Mouse (Mus musculus) cerebellum, adult 2 months (tissue): ENCODE data around the gene Dennd2a. TPM values are rescaled to one million over a fixed set of nuclear protein-coding genes. Genes with fewer than 3 reads are reported as not detected.
A peak's percentile ranks its signal among the peaks of the same experiment; 100 is the strongest.

Experiments
- DNase-seq, 2 experiments: peaks; one replicate each; pipeline ENCODE4 v3.0.0; 2021
- H3K27ac ChIP-seq: fragments of 200-500 bp; 2 replicates; pipeline ENCODE4 v1.5.1; 2012; ENCODE audit warnings: low read length, control low read depth, inconsistent platforms; ENCODE audit not compliant: insufficient read depth
- H3K27me3 ChIP-seq: fragments of 200-500 bp; 2 replicates; pipeline ENCODE4 v1.6.1; 2012; ENCODE audit warnings: inconsistent platforms, mild to moderate bottlenecking, low read length, moderate library complexity; ENCODE audit not compliant: control insufficient read depth, insufficient read depth
- H3K4me1 ChIP-seq: fragments of 200-500 bp; 2 replicates; pipeline ENCODE4 v1.6.1; 2011; ENCODE audit warnings: low read length; ENCODE audit not compliant: control insufficient read depth, insufficient read depth
- H3K4me3 ChIP-seq: fragments of 200-500 bp; replicated peaks from 2 replicates; pipeline ENCODE3; 2011; ENCODE audit warnings: mild to moderate bottlenecking, low read depth, low read length, control low read depth; ENCODE audit not compliant: insufficient read depth
- CTCF ChIP-seq: fragments of 200-500 bp; IDR thresholded peaks from 2 replicates; pipeline ENCODE4 v1.5.1; 2011; ENCODE audit warnings: low read depth, mild to moderate bottlenecking, control low read depth, low read length, moderate library complexity, borderline replicate concordance; ENCODE audit not compliant: insufficient read depth
- POLR2A ChIP-seq: fragments of 200-500 bp; IDR thresholded peaks from 2 replicates; pipeline ENCODE4 v1.6.1; 2011; ENCODE audit warnings: low read length, control low read depth, borderline replicate concordance; ENCODE audit not compliant: insufficient read depth
- WGBS: fragments of 180-500 bp; shearing (Covaris S2); methylation state at CpG from one replicate; pipeline ENCODE4 v1.1.7; 2018; 5-methylcytosine and 5-hydroxymethylcytosine counted together
- polyA plus RNA-seq: library from polyadenylated mRNA; depleted of rRNA; stranded (reverse); fragments of >200 nt; gene quantifications from 2 replicates; pipeline ENCODE4 v1.2.3, GENCODE M21; 2012; rRNA removed

Gene Dennd2a
- polyA plus RNA-seq, 1 experiment, result 12.3 TPM

DNA sequence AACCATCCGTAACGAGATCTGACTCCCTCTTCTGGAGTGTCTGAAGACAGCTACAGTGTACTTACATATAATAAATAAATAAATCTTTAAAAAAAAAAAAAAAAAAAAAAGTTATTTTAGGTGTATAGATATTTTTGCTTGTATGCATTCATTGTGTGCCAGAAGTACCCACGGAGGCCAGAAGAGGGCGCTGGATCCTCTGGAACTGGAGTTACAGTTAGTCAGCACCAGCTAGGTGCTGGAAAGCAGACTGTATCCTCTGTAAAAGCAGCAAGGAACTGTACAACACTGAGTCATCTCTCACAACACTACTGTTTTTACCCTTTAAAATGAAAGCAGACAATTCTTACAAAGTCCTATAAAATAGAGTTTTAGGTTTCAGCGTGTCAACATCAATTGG lies 141.9 kb downstream of the Dennd2a start:
- TF ChIP-seq POLR2A (no peak), CTCF (peak; percentile 61; the same call in 1 of the 2 replicates)
- Histone ChIP-seq H3K4me3 (no peak overlapping the region), H3K27me3 (no peaks in the 10 kb centered on the region), H3K27ac (no peak overlapping the region), H3K4me1 (no peaks in the 10 kb centered on the region)
- 43% methylated on average over 3 of the region's 5 CpGs for WGBS
- peak; percentile 60 to 74 for DNase-seq

DNA sequence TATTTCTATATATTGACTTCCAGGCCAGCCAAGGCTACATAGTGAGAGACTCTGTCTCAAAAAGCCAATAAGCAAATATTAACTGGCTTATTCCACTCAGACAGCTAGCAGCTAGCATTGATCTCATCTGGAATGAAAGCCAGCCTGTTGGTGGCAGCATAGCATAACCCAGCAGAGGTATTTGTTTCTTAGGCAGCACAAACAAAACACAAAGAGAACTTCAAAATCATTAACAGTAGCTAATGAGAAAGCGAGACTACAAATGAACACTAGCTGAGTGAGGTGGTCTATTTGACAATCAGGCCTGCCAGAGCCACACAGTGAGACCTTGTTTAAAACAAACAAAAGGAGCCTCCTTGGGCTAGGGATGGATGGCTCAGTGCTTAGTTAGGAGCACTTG lies 143.6 kb downstream of the Dennd2a start:
- TF ChIP-seq CTCF (no peak), POLR2A (no peak)
- Histone ChIP-seq H3K4me1 (no peaks in the 10 kb centered on the region), H3K27ac (no peak overlapping the region), H3K4me3 (no peak overlapping the region), H3K27me3 (no peaks in the 10 kb centered on the region)
- 86% methylated on average over 1 of the region's 1 CpGs for WGBS
- DNase-seq, result no peak

Other genes with a start within 250 kb of the Dennd2a start
- 26.2 and 27.8 TPM in 2 replicates for gene Slc37a3, start 180.2 kb downstream of the Dennd2a start, polyA plus RNA-seq
- gene Rab19, start 176.7 kb downstream of the Dennd2a start, polyA plus RNA-seq, result 0.15 and 0.21 TPM in 2 replicates
- 137 and 139 TPM in 2 replicates for gene Mkrn1, start 137.4 kb downstream of the Dennd2a start, polyA plus RNA-seq
- 30.2 and 33.2 TPM in 2 replicates for gene Adck2, start 16.0 kb upstream of the Dennd2a start, polyA plus RNA-seq
- 0.72 and 0.95 TPM in 2 replicates for gene Gm42420, start 27.9 kb upstream of the Dennd2a start, polyA plus RNA-seq
- gene Ndufb2, start 34.7 kb upstream of the Dennd2a start, polyA plus RNA-seq, result 315 and 319 TPM in 2 replicates
- gene Braf, start 167.6 kb upstream of the Dennd2a start, polyA plus RNA-seq, result 33.8 and 35.9 TPM in 2 replicates